Mouse (Mus musculus) limb, embryonic 11.5 days (tissue): ENCODE measurements around the gene Plaa. TPM values are rescaled to one million over a fixed set of nuclear protein-coding genes. Genes with fewer than 3 reads are reported as not detected.

Experiments used
- ATAC-seq: fragments of 200-750 bp; cut with Nextera tagmentation; 2 replicates; pipeline ENCODE4 v1.8.0; 2017; ENCODE audit warnings: low read depth; ENCODE audit not compliant: insufficient number of reproducible peaks, low FRiP score, low TSS enrichment
- DNase-seq: peaks from one replicate; pipeline ENCODE4 v3.0.0-alpha.2; 2015; ENCODE audit warnings: low spot score
- H3K27ac ChIP-seq: fragments of 300-500 bp; sonication (generic); replicated peaks from 2 replicates; pipeline ENCODE4 v1.5.1; 2014; ENCODE audit warnings: low read depth, mild to moderate bottlenecking, low read length
- H3K27me3 ChIP-seq: fragments of 300-500 bp; sonication (generic); 2 replicates; pipeline ENCODE4 v1.6.1; 2014; ENCODE audit warnings: mild to moderate bottlenecking, low read length, mixed read lengths; ENCODE audit not compliant: control insufficient read depth, insufficient read depth
- H3K36me3 ChIP-seq: fragments of 300-500 bp; sonication (generic); 2 replicates; pipeline ENCODE4 v1.6.1; 2014; ENCODE audit warnings: mild to moderate bottlenecking, low read length, moderate library complexity, mixed read lengths; ENCODE audit not compliant: control insufficient read depth, insufficient read depth
- H3K4me1 ChIP-seq: fragments of 300-500 bp; sonication (generic); 2 replicates; pipeline ENCODE4 v1.6.1; 2014; ENCODE audit warnings: low read length, mixed read lengths; ENCODE audit not compliant: control insufficient read depth, insufficient read depth
- H3K4me2 ChIP-seq: fragments of 300-500 bp; sonication (generic); 2 replicates; pipeline ENCODE4 v1.6.1; 2014; ENCODE audit warnings: low read depth, mild to moderate bottlenecking, moderate library complexity; ENCODE audit not compliant: severe bottlenecking
- H3K4me3 ChIP-seq: fragments of 300-500 bp; sonication (generic); 2 replicates; pipeline ENCODE4 v1.5.1; 2014; ENCODE audit warnings: low read depth, low read length
- H3K9ac ChIP-seq: fragments of 300-500 bp; sonication (generic); 2 replicates; pipeline ENCODE4 v1.6.1; 2014; ENCODE audit warnings: mild to moderate bottlenecking, low read length
- H3K9me3 ChIP-seq: fragments of 300-500 bp; sonication (generic); 2 replicates; pipeline ENCODE4 v1.6.1; 2016; ENCODE audit warnings: low read length; ENCODE audit not compliant: control insufficient read depth
- WGBS: fragments of 180-500 bp; shearing (Covaris S2); extraction: QIAGEN DNeasy Blood & Tissue Kit; methylation state at CpG from one replicate; pipeline ENCODE4 v1.1.7; 2014; 5-methylcytosine and 5-hydroxymethylcytosine counted together
- polyA plus RNA-seq: library from polyadenylated mRNA; unstranded; fragments of >200 nt; fragmentation: Nextera tagmentation; extraction: Ambion mirVana; gene quantifications from 2 replicates; pipeline ENCODE4 v1.2.1, GENCODE M21; 2014

The Plaa gene
- polyA plus RNA-seq, 1 experiment from 2014 or later: 86.0 TPM

- H3K4me2 ChIP-seq: no peak overlapping the region
- H3K9me3 ChIP-seq: no peaks in the 10 kb centered on the region
- WGBS: 73% methylated on average over 7 of the region's 7 CpGs
- H3K4me3 ChIP-seq: no peak overlapping the region
- H3K9ac ChIP-seq: no peak overlapping the region
- ATAC-seq: no peak
- H3K27ac ChIP-seq: no peak overlapping the region
- H3K4me1 ChIP-seq: no peaks in the 10 kb centered on the region
- no peak for DNase-seq
- H3K27me3 ChIP-seq: no peaks in the 10 kb centered on the region
- no peaks in the 10 kb centered on the region for H3K36me3 ChIP-seq
Measured at GRCm38 (mm10) chr4:94561954-94562648, 40.9 kb downstream of the Plaa start.

DNA sequence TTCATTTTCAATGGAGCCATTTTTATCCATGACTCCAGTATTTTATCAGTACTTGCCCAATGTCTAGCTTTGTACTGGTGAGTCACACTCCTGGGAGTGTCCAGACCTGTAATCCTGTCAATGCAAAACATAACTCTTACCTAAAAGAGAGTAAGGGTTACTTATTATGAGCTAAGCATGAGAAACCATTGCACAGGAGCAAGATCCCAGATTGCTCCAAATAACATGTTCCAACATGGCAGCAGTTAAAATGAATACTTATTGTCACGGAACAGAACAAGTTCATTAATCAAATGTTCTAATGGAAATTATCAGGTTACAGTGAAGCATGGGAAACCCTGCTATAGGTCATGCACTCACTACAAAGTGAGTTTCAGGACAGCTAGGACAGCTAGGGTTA, 42.7 kb downstream of the Plaa start:
- H3K4me3 ChIP-seq: no peak overlapping the region
- H3K9me3 ChIP-seq: no peaks in the 10 kb centered on the region
- H3K4me2 ChIP-seq: no peak overlapping the region
- no peaks in the 10 kb centered on the region for H3K36me3 ChIP-seq
- ATAC-seq: no peak
- no peak overlapping the region for H3K27ac ChIP-seq
- no peak overlapping the region for H3K9ac ChIP-seq
- no peaks in the 10 kb centered on the region for H3K4me1 ChIP-seq
- no peaks in the 10 kb centered on the region for H3K27me3 ChIP-seq
- no peak for DNase-seq
- WGBS: 72% methylated on average over 1 of the region's 1 CpGs

DNA sequence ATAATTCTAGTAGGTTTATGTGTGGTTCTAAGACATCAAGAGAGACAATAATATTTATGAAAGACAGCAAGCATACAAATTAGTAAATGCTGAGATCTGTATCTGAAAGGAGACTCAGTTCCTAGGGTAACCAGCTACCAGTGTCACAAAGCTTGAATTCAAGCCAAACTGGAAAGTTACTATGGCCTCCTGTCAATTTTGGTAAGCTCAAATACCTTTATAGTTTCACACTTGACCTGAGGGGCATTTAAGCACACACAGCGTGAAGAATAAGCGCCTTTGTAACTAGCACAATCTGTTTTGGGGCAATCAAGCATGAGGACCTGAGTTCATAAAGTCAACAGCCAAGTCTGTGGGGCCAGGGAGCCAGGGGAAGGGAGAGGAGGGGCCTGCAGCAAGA, 43.8 kb downstream of the Plaa start:
- Histone ChIP-seq H3K27ac (no peak overlapping the region), H3K4me1 (no peaks in the 10 kb centered on the region), H3K27me3 (no peaks in the 10 kb centered on the region), H3K36me3 (no peaks in the 10 kb centered on the region), H3K9ac (no peak overlapping the region), H3K4me2 (no peak overlapping the region), H3K4me3 (no peak overlapping the region), H3K9me3 (no peaks in the 10 kb centered on the region)
- WGBS: 66% methylated on average over 2 of the region's 2 CpGs
- DNase-seq (no peak), ATAC-seq (no peak)

- Histone ChIP-seq H3K4me2 (no peak overlapping the region), H3K27me3 (no peaks in the 10 kb centered on the region), H3K27ac (no peak overlapping the region), H3K9ac (no peak overlapping the region), H3K4me1 (no peaks in the 10 kb centered on the region), H3K9me3 (no peaks in the 10 kb centered on the region), H3K4me3 (no peak overlapping the region), H3K36me3 (no peaks in the 10 kb centered on the region)
- no peak for ATAC-seq
- 73% methylated on average over 7 of the region's 7 CpGs for WGBS
- DNase-seq: no peak
Measured at GRCm38 (mm10) chr4:94557145-94557544, 45.9 kb downstream of the Plaa start.

DNA sequence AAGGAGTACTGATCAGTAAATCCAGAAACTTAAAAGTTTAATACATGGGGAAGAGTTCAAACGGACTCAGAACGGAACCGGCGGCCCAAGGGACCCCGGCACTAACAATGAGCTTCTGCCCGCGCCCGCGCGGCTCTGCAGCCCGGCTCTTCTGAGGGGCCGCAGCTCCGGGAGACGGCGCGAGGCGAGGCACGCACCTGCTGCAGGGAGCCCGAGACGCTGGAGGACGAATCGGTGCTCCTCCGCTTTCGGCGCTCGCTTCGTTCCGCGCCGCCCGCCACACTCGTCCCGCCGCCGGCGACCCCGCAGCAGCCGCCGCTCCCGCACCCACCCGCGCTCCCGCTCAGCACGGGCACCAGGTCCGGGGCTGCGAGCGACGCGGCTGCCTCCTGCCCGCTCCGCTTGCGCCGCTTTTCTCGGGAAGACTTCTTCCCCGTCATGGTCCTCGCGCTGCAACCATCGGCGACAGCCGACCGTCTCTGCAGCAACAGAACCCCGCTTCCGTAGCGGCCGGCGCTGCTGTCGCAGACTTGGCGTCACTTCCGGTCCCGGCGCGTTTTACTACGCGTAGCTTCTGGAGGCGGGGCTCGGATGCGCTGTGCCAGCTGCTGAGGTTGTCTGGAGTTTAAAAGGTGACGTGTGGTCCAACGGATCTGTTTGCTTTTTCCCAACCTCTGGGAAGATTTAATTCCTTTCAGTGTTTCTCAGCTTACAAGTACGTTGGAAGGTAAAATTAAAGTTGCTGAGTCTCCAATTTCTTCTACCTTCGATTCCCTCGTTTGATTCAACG, 46.6 kb downstream of the Plaa start, which contains the start of the genes Gm10306 and Caap1:
Gene Gm10306 (plus strand): TSS at position 282 of the 790 bp plus-strand sequence.
Gene Caap1 (minus strand): TSS at position 532 of the 790 bp plus-strand sequence.
- WGBS: 1% methylated on average over 75 of the region's 83 CpGs
- Histone ChIP-seq H3K4me3 (peak within 1 kb of the TSS; percentile 89), H3K36me3 (no peaks in the 10 kb centered on the region), H3K9me3 (no peaks in the 10 kb centered on the region), H3K27ac (no peak within 1 kb of the TSS; the same call in 1 of the 2 replicates), H3K4me1 (no peaks in the 10 kb centered on the region), H3K27me3 (no peaks in the 10 kb centered on the region), H3K4me2 (peak within 1 kb of the TSS; percentile 54), H3K9ac (peak within 1 kb of the TSS; percentile 82)
- DNase-seq: peak; percentile 98
- peak; percentile 97 for ATAC-seq

DNA sequence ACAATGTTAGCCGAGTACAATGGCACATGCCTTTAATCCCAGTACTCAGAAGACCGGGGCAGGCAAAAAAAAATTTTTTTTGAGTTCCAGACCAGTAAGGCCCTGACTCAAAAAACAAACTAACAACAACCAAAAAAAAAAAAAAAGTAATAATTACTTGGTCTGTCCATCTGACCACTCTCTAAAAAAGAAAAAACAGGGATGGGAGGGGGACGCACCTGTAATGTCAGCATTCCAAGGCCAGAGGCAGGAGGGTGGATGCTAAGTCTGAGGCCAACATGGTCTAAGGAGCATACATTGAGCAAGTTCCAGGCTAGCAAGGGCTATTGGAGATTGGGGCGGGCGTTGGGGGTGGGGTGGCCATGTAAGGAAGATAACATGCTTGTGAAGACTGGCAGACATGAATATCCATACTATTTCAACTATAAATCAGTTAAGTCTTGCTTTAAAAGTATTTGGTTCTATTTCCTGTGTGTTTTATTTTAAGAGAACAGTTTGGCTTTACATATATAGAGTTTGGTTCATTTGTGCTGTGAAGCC, 48.0 kb downstream of the Plaa start:
- Histone ChIP-seq H3K27me3 (no peaks in the 10 kb centered on the region), H3K4me2 (no peak overlapping the region), H3K27ac (no peak overlapping the region), H3K9ac (no peak overlapping the region), H3K36me3 (no peaks in the 10 kb centered on the region), H3K4me1 (no peaks in the 10 kb centered on the region), H3K9me3 (no peaks in the 10 kb centered on the region), H3K4me3 (no peak overlapping the region; the same call in 1 of the 2 replicates)
- WGBS: 94% methylated on average over 5 of the region's 5 CpGs
- ATAC-seq (no peak), DNase-seq (no peak)

DNA sequence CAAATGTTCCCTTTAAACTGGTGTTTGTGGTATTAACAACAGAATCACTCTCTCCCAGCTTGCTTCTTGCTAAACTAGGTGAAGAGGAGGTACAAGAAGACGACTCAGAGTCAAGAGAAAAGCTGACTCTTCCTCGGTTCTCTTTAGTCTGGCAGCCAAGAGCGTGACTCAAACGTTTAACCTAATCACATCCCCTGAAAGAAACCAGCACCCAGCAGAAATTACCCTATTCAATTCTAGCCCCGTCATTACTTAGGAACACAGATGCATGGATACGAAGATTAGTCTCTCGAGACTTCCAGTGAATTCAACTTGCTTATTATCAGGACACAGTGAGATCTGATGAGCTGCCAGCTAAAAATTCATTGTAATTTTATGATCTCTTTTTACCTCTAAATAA, 58.7 kb downstream of the Plaa start:
- H3K36me3 ChIP-seq: no peaks in the 10 kb centered on the region; the same call in 1 of the 2 replicates
- H3K9ac ChIP-seq: no peak overlapping the region

DNA sequence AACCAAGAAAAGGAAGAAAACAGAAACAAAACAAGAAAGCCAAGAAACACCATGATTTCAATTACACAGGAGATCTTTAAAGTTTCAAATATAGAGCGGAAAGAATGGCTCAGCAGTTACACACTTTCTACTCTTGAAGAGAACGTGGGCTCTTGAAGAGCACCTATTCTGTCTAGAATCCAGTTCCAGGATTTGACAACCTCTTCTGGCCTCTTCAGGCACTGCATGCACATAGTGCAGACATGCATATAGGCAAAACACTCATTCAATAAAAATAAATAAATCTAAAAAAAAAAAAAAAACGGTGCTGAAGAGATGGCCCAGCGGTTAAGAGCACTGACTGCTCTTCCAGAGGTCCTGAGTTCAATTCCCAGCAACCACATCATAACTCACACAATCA, 60.0 kb downstream of the Plaa start:
- no peak overlapping the region for H3K27ac ChIP-seq
- no peak overlapping the region for H3K4me2 ChIP-seq
- H3K9me3 ChIP-seq: no peaks in the 10 kb centered on the region
- H3K4me1 ChIP-seq: no peaks in the 10 kb centered on the region
- no peaks in the 10 kb centered on the region; the same call in 1 of the 2 replicates for H3K36me3 ChIP-seq
- H3K27me3 ChIP-seq: no peaks in the 10 kb centered on the region
- ATAC-seq (no peak), DNase-seq (no peak)
- no peak overlapping the region for H3K9ac ChIP-seq
- H3K4me3 ChIP-seq: no peak overlapping the region
- 92% methylated on average over 4 of the region's 4 CpGs for WGBS

More for the DNA sequence above, 58.7 kb downstream of the Plaa start:
- Histone ChIP-seq H3K4me3 (no peak overlapping the region), H3K4me2 (no peak overlapping the region), H3K27ac (no peak overlapping the region), H3K9me3 (no peaks in the 10 kb centered on the region), H3K4me1 (no peaks in the 10 kb centered on the region), H3K27me3 (no peaks in the 10 kb centered on the region)
- no peak for DNase-seq
- no peak for ATAC-seq
- 86% methylated on average over 7 of the region's 7 CpGs for WGBS
